Mouse (Mus musculus) MEL (cell line): ENCODE measurements at regions not wholly inside any gene's neighbourhood (a gene's known extent, or its start where the extent isn't known, plus 50 kb on each side); places are given as distances from the start of the nearest gene placed in this dataset.

Source experiments
- DNase-seq: peaks from one replicate; pipeline ENCODE4 v3.0.0; 2011; ENCODE audit warnings: low read depth, low spot score
- H3K27ac ChIP-seq: 2 replicates; pipeline ENCODE4 v1.5.1; 2012; ENCODE audit warnings: low read depth, mild to moderate bottlenecking, control low read depth, low read length, moderate library complexity; ENCODE audit not compliant: control insufficient read depth
- H3K27me3 ChIP-seq, 2 experiments: fragments of 150-350 bp in 1 of 2; sonication (generic) in 1 of 2; 2 replicates each; pipeline ENCODE4 v1.6.1; 2012; ENCODE audit warnings: low read length in 2 of 2, mild to moderate bottlenecking in 2 of 2, improper control_type of control experiment in 1 of 2, moderate library complexity in 1 of 2; ENCODE audit not compliant: insufficient read depth in 2 of 2, control insufficient read depth in 1 of 2
- H3K36me3 ChIP-seq, 2 experiments: 2 replicates each; pipeline ENCODE4 v1.6.1; 2012 to 2014; ENCODE audit warnings: low read length in 2 of 2, improper control_type of control experiment in 1 of 2, inconsistent platforms in 1 of 2, mild to moderate bottlenecking in 1 of 2; ENCODE audit not compliant: insufficient read depth in 2 of 2, control insufficient read depth in 1 of 2
- H3K4me1 ChIP-seq, 2 experiments: fragments of 150-350 bp in 1 of 2; sonication (generic) in 1 of 2; 2 replicates each; pipeline ENCODE4 v1.6.1; 2012; ENCODE audit warnings: low read length in 2 of 2, improper control_type of control experiment in 1 of 2, mild to moderate bottlenecking in 1 of 2; ENCODE audit not compliant: insufficient read depth in 2 of 2, control insufficient read depth in 1 of 2
- H3K4me3 ChIP-seq, 2 experiments: fragments of 150-350 bp in 1 of 2; sonication (generic) in 1 of 2; 2 replicates each; pipeline ENCODE4 v1.5.1; 2012; ENCODE audit warnings: low read depth in 2 of 2, low read length in 2 of 2, mild to moderate bottlenecking in 2 of 2, moderate library complexity in 2 of 2, control low read depth in 1 of 2, improper control_type of control experiment in 1 of 2; ENCODE audit not compliant: control insufficient read depth in 1 of 2, insufficient read depth in 1 of 2
- H3K79me2 ChIP-seq: 2 replicates; pipeline ENCODE4 v1.6.1; 2012; ENCODE audit warnings: mild to moderate bottlenecking, low read length, moderate library complexity; ENCODE audit not compliant: control insufficient read depth, poor library complexity, insufficient read depth
- H3K9ac ChIP-seq: 2 replicates; pipeline ENCODE4 v1.6.1; 2012; ENCODE audit warnings: low read depth, mild to moderate bottlenecking, control low read depth, low read length, moderate library complexity; ENCODE audit not compliant: control insufficient read depth, poor library complexity, severe bottlenecking
- H3K9me3 ChIP-seq: fragments of 150-350 bp; sonication (generic); replicated peaks from 2 replicates; pipeline ENCODE4 v1.6.1; 2012; ENCODE audit warnings: mild to moderate bottlenecking, low read length, improper control_type of control experiment, moderate library complexity; ENCODE audit not compliant: insufficient read depth
- CHD2 ChIP-seq: IDR thresholded peaks from 2 replicates; pipeline ENCODE4 v1.6.1; 2011; ENCODE audit warnings: low read length, improper control_type of control experiment
- CTCF ChIP-seq, 3 experiments: IDR thresholded peaks in 2 of 3; conservative IDR thresholded peaks in 1 of 3; 2 replicates each; pipeline ENCODE4 v1.5.1; 2011 to 2012; ENCODE audit warnings: low read length in 3 of 3, low read depth in 2 of 3, mild to moderate bottlenecking in 2 of 3, improper control_type of control experiment in 1 of 3, inconsistent platforms in 1 of 3, mixed read lengths in 1 of 3, moderate library complexity in 1 of 3; ENCODE audit not compliant: control insufficient read depth in 1 of 3, insufficient read depth in 1 of 3, poor library complexity in 1 of 3, severe bottlenecking in 1 of 3
- EP300 ChIP-seq, 2 experiments: IDR thresholded peaks; 2 replicates each; pipeline ENCODE4 v1.6.1; 2011; ENCODE audit warnings: improper control_type of control experiment in 2 of 2, low read length in 2 of 2, low read depth in 1 of 2, mild to moderate bottlenecking in 1 of 2
- GABPA ChIP-seq: IDR thresholded peaks from 2 replicates; pipeline ENCODE4 v1.6.1; 2012; ENCODE audit warnings: low read depth, mild to moderate bottlenecking, inconsistent platforms, low read length, improper control_type of control experiment, moderate library complexity
- HCFC1 ChIP-seq: IDR thresholded peaks from 2 replicates; pipeline ENCODE4 v1.6.1; 2012; ENCODE audit warnings: low read depth, mild to moderate bottlenecking, inconsistent platforms, low read length, improper control_type of control experiment, moderate library complexity
- JUND ChIP-seq: IDR thresholded peaks from 2 replicates; pipeline ENCODE4 v1.6.1; 2011; ENCODE audit warnings: low read depth, mild to moderate bottlenecking, improper control_type of control experiment, low read length
- MAFK ChIP-seq: IDR thresholded peaks from 2 replicates; pipeline ENCODE4 v1.6.1; 2011; ENCODE audit warnings: low read depth, mild to moderate bottlenecking, low read length, improper control_type of control experiment, borderline replicate concordance
- MAX ChIP-seq: IDR thresholded peaks from 2 replicates; pipeline ENCODE4 v1.6.1; 2011; ENCODE audit warnings: low read length, improper control_type of control experiment
- MYB ChIP-seq: IDR thresholded peaks from 2 replicates; pipeline ENCODE4 v1.6.1; 2011; ENCODE audit warnings: mild to moderate bottlenecking, low read depth, low read length, improper control_type of control experiment
- MYC ChIP-seq: IDR thresholded peaks from 2 replicates; pipeline ENCODE4 v1.6.1; 2011; ENCODE audit warnings: low read depth, mild to moderate bottlenecking, low read length, improper control_type of control experiment, moderate library complexity
- NELFE ChIP-seq: IDR thresholded peaks from 2 replicates; pipeline ENCODE4 v1.6.1; 2011; ENCODE audit warnings: low read depth, low read length, improper control_type of control experiment
- POLR2AphosphoS2 ChIP-seq: IDR thresholded peaks from 2 replicates; pipeline ENCODE4 v1.6.1; 2011; ENCODE audit warnings: low read length, improper control_type of control experiment
- RCOR1 ChIP-seq: IDR thresholded peaks from 2 replicates; pipeline ENCODE4 v1.6.1; 2012; ENCODE audit warnings: low read depth, mild to moderate bottlenecking, inconsistent platforms, low read length, improper control_type of control experiment
- SMC3 ChIP-seq: IDR thresholded peaks from 2 replicates; pipeline ENCODE4 v1.6.1; 2011; ENCODE audit warnings: low read depth, low read length, improper control_type of control experiment
- TAL1 ChIP-seq: IDR thresholded peaks from 2 replicates; pipeline ENCODE4 v1.6.1; 2012; ENCODE audit warnings: mild to moderate bottlenecking, inconsistent platforms, low read length, moderate library complexity, mixed read lengths
- TCF12 ChIP-seq: IDR thresholded peaks from 2 replicates; pipeline ENCODE4 v1.6.1; 2014; ENCODE audit warnings: low read depth, mild to moderate bottlenecking, inconsistent platforms, low read length, improper control_type of control experiment, moderate library complexity
- USF2 ChIP-seq, 2 experiments: IDR thresholded peaks; 2 replicates each; pipeline ENCODE4 v1.6.1; 2011 to 2012; ENCODE audit warnings: improper control_type of control experiment in 2 of 2, low read length in 2 of 2, borderline replicate concordance in 1 of 2, inconsistent platforms in 1 of 2, low read depth in 1 of 2, mild to moderate bottlenecking in 1 of 2; ENCODE audit not compliant: insufficient read depth in 1 of 2
- ZKSCAN1 ChIP-seq: IDR thresholded peaks from 2 replicates; pipeline ENCODE4 v1.6.1; 2012; ENCODE audit warnings: low read depth, mild to moderate bottlenecking, inconsistent platforms, low read length, improper control_type of control experiment, moderate library complexity

DNA sequence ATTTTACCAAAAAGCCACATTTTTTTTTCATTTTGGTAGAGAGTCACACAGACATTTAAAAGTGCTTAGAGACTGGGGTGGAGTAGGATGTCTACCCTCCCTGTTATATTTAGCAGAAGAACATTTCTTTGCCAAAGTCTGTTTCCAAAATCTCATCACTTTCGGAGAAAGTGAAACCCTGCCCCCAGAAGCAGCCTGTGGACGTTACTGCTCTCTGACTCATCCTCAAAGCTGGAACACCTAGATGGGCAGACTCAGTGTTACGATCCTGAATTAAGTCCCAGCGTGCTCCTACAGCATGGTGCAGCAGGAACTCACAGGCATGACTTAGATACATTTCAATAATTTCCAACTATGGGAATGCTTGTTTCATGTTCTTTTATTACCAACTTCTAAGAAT is 361.1 kb downstream of the Phkb start:
- H3K27ac ChIP-seq = no peak overlapping the region
- DNase-seq = no peak
- H3K9ac ChIP-seq = no peak overlapping the region
- no peaks in the 10 kb centered on the region for H3K79me2 ChIP-seq
- no peaks in the 10 kb centered on the region for H3K36me3 ChIP-seq
- TF ChIP-seq CTCF (IDR thresholded peaks at IDR 0.05 in 2 of 3, conservative IDR thresholded peaks at IDR 0.05 in 1 of 3; ENCODE audit: control insufficient read depth in 1 of 3, insufficient read depth in 1 of 3, low read depth in 2 of 3, low read length in 3 of 3, poor library complexity in 1 of 3, severe bottlenecking in 1 of 3) = no peak
- no peak for TF ChIP-seq USF2 (IDR thresholded peaks at IDR 0.05; ENCODE audit: borderline replicate concordance in 1 of 2, insufficient read depth in 1 of 2, low read depth in 1 of 2, low read length in 2 of 2)
- no peak for TF ChIP-seq TAL1
- no peak for TF ChIP-seq EP300 (IDR thresholded peaks at IDR 0.05; ENCODE audit: low read depth in 1 of 2, low read length in 2 of 2)
- TF ChIP-seq SMC3 = no peak
- TF ChIP-seq TCF12 = no peak
- no peak for TF ChIP-seq RCOR1
- no peak for TF ChIP-seq MYC
- no peak for TF ChIP-seq POLR2AphosphoS2
- no peak for TF ChIP-seq MAFK
- no peak for TF ChIP-seq HCFC1
- TF ChIP-seq NELFE = no peak
- no peak for TF ChIP-seq CHD2
- no peak for TF ChIP-seq MAX
- TF ChIP-seq, all 39 proteins: peak for 0
- Histone ChIP-seq H3K4me3 (no peak overlapping the region), H3K4me1 (no peaks in the 10 kb centered on the region), H3K27me3 (no peaks in the 10 kb centered on the region; a peak in 1 of 4 replicates), H3K9me3 (no peaks in the 10 kb centered on the region)

DNA sequence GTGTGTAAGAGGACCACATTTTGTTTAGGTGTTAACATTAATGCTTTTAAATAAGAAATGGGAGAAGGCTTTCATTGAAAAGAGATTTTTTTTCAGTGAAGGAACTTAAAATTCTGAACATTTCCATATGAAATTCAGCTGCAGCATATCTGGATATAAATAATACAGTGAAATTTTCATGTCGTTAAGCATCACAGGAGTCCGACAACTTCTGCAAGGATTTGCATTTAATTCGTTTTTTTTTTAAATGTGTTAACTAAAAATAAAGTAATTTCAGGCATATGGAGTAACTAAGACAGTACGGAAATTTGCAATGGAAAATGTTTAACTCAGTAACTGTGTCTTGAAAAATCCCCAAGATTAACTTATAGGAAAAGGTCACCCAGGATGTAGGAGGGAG is 351.5 kb downstream of the Phkb start:
- Histone ChIP-seq H3K36me3 (no peaks in the 10 kb centered on the region), H3K79me2 (no peaks in the 10 kb centered on the region), H3K4me1 (no peaks in the 10 kb centered on the region), H3K9ac (no peak overlapping the region), H3K4me3 (no peak overlapping the region), H3K9me3 (no peaks in the 10 kb centered on the region), H3K27ac (no peak overlapping the region), H3K27me3 (no peaks in the 10 kb centered on the region)
- TF ChIP-seq SMC3 = no peak
- no peak for TF ChIP-seq MYB
- no peak for TF ChIP-seq GABPA
- TF ChIP-seq JUND = no peak
- TF ChIP-seq MAFK = no peak
- TF ChIP-seq ZKSCAN1 = no peak
- DNase-seq = no peak
